Mouse (Mus musculus) adipose tissue, adult 10 weeks (tissue): Measurements from ENCODE around the gene Grap. TPM values are rescaled to one million over a fixed set of nuclear protein-coding genes. Genes with fewer than 3 reads are reported as not detected.

Experiments
- polyA plus RNA-seq: library from polyadenylated mRNA; stranded (reverse); fragments of 350-450 nt; fragmentation: Illumina TruSeq; extraction: RNeasy Lipid Tissue Mini Kit (QIAGEN cat#74804); gene quantifications from one replicate; pipeline ENCODE4 v1.2.3, GENCODE M21; 2014; ENCODE audit warnings: low read depth, low replicate concordance

Grap gene
- 11.8 TPM for polyA plus RNA-seq

DNA sequence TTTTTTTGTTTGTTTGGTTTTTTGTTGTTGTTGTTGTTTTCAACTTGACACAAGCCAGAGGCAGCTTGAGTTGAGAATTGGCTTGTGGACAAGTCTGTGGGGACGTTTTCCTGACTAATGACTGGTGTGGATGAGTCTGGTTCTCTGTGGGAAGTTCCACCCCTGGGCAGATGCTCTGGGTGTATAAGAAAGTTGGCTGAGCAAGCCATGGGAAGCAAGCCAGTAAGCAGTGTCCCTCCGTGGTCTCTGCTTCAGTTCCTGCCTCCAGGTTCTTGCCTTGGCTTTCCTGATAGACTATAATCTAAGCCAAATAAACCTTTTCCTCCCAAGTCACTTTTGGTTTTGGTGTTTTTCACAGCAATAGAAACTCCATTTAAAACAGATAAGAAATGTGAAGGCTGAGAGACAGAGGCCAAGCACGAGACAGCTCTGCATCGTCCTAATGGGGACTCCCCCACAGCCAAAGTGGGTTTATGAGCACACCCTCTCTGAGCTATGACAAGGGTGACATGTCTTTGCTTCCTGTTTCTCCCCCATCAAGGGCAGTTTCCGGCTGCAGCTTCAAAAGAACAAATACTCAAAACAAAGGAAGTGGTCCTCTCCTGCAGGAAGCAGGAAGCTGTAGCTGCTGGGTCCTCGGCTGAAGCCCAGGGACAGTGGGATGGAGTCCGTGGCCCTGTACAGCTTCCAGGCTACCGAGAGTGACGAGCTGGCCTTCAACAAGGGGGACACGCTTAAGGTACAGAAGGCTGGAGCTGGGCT is at the start of gene Grap:
TSS of gene Grap (plus strand) at position 580 of the 762 bp plus-strand sequence.

DNA sequence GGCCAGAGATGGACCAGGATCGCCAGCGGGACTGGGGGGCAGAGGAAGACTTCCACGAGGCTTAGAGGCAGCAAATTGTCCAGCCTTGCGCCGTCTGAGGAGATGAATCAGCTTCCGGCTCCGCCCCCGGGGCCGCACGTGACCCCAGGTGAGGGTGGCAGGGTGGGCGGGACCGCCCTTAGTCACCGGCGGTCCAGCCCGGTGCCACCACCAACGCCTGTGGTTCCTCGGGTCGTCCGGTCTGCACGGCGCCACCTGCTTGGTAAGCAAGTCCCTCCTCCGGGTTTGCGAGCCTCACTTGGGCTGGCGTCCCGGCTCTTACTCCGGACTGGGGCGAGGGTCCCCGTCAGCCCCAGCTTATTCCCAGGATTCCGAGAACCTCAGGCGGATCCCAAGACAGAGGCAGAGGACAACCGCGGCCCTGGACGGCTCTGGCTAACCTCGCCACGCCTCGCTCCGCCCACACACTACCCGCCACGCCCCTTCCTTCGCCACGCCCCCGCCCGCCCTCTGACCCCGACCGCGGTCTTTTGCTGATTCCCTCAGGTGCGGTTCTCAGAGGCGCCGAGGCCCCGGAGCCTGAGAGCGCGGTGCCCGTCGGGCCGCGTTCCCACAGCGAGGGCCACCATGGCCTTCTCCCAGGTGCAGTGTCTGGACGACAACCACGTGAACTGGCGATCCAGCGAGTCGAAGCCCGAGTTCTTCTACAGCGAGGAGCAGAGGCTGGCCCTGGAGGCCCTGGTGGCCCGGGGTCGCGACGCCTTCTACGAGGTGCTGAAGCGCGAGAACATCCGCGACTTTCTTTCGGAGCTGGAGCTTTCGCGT is 31.1 kb downstream of the Grap start, which contains the start of gene Fam83g:
TSS of gene Fam83g (plus strand) at position 185 of the 825 bp plus-strand sequence.

DNA sequence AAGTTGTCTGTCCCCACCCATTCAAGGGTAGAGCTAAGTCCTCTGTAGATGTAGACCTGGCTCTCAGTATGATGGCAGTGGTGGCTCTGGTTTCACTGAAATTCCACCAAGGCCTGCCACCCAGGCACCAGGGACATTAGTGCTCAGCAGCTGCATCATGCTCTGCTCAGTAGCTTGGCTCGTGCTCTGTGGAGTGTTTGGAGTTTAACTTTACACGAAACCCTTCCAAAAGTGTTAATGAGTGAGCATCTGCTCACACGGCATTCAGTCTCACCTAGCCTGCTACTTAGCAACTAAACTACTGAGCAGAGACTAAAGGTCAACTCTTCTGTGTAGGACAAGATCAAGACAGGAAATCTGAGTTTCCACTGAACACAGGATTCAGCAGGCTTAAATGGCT is 67.6 kb downstream of the Grap start, which contains the start of gene Slc5a10:
TSS of gene Slc5a10 (minus strand) at position 191 of the 400 bp plus-strand sequence.

Other genes with a start within 250 kb of the Grap start
- gene Rnf112, start 199.1 kb upstream of the Grap start, polyA plus RNA-seq: 0.94 TPM
- gene Mfap4, start 167.8 kb upstream of the Grap start, polyA plus RNA-seq: 74.0 TPM
- 12.1 TPM for gene Mapk7, start 158.9 kb upstream of the Grap start, polyA plus RNA-seq
- gene B9d1, start 148.1 kb upstream of the Grap start, polyA plus RNA-seq: 22.2 TPM
- 35.0 TPM for gene Epn2, start 73.6 kb upstream of the Grap start, polyA plus RNA-seq
- gene Fam83g, start 30.8 kb downstream of the Grap start, polyA plus RNA-seq: 2.2 TPM
- gene Slc5a10, start 67.6 kb downstream of the Grap start, polyA plus RNA-seq: not detected
- 29.1 TPM for gene Prpsap2, start 108.8 kb downstream of the Grap start, polyA plus RNA-seq
- 29.1 TPM for gene Ulk2, start 201.8 kb downstream of the Grap start, polyA plus RNA-seq